Mouse (Mus musculus) MEL (cell line): Measurements from ENCODE around the gene Kdm1a.

Experiments used
- MXI1 ChIP-seq: IDR thresholded peaks from 2 replicates; pipeline ENCODE4 v1.6.1; 2011; ENCODE audit warnings: mild to moderate bottlenecking, low read depth, low read length, improper control_type of control experiment
- POLR2A ChIP-seq, 2 experiments: IDR thresholded peaks; 2 replicates each; pipeline ENCODE4 v1.6.1; 2011 to 2012; ENCODE audit warnings: low read length in 2 of 2, mild to moderate bottlenecking in 2 of 2, control low read depth in 1 of 2, improper control_type of control experiment in 1 of 2, low read depth in 1 of 2, moderate library complexity in 1 of 2; ENCODE audit not compliant: control insufficient read depth in 1 of 2, insufficient read depth in 1 of 2, poor library complexity in 1 of 2
- USF2 ChIP-seq, 2 experiments: IDR thresholded peaks; 2 replicates each; pipeline ENCODE4 v1.6.1; 2011 to 2012; ENCODE audit warnings: improper control_type of control experiment in 2 of 2, low read length in 2 of 2, borderline replicate concordance in 1 of 2, inconsistent platforms in 1 of 2, low read depth in 1 of 2, mild to moderate bottlenecking in 1 of 2; ENCODE audit not compliant: insufficient read depth in 1 of 2
- ZKSCAN1 ChIP-seq: IDR thresholded peaks from 2 replicates; pipeline ENCODE4 v1.6.1; 2012; ENCODE audit warnings: low read depth, mild to moderate bottlenecking, inconsistent platforms, low read length, improper control_type of control experiment, moderate library complexity

DNA sequence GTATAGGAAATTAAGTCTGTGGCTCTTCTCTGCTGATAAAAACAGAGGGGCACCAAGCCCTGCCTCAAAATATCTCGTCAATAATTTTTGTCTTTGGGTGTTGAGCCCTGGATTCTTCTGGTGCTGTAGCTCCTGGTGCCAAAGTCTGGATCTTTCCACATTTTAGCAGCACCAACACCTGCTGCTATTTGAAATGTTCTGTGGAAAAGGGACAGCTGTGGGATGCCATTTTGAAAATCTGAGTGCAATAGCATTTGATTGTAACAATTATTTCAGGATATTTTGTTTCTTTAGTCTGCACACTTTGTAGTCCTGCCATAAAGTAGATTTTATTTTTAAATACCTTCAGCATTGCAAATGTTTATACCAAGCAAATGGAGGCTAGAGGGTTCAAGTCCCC, 54.8 kb downstream of the Kdm1a start:
- TF ChIP-seq USF2 (IDR thresholded peaks at IDR 0.05; ENCODE audit: borderline replicate concordance in 1 of 2, insufficient read depth in 1 of 2, low read depth in 1 of 2, low read length in 2 of 2) (no peak), POLR2A (IDR thresholded peaks at IDR 0.05; ENCODE audit: control insufficient read depth in 1 of 2, insufficient read depth in 1 of 2, low read depth in 1 of 2, low read length in 2 of 2, poor library complexity in 1 of 2) (no peak), ZKSCAN1 (no peak), MXI1 (no peak)
